Mouse (Mus musculus) heart, embryonic 13.5 days (tissue): ENCODE measurements around the gene Iqcb1. TPM values are rescaled to one million over a fixed set of nuclear protein-coding genes. Genes with fewer than 3 reads are reported as not detected.

Experiments used
- ATAC-seq: fragments of 200-750 bp; cut with Nextera tagmentation; 2 replicates; pipeline ENCODE4 v1.8.0; 2017; ENCODE audit warnings: moderate TSS enrichment; ENCODE audit not compliant: insufficient number of reproducible peaks, low FRiP score, low TSS enrichment; ENCODE audit errors: extremely low read depth
- H3K27ac ChIP-seq: fragments of 300-500 bp; sonication (generic); replicated peaks from 2 replicates; pipeline ENCODE4 v1.5.1; 2015; ENCODE audit warnings: moderate library complexity, mild to moderate bottlenecking, inconsistent platforms
- H3K27me3 ChIP-seq: fragments of 300-500 bp; sonication (generic); replicated peaks from 2 replicates; pipeline ENCODE4 v1.6.1; 2015; ENCODE audit warnings: mild to moderate bottlenecking, inconsistent platforms
- H3K36me3 ChIP-seq: fragments of 300-500 bp; sonication (generic); 2 replicates; pipeline ENCODE4 v1.6.1; 2015; ENCODE audit warnings: mild to moderate bottlenecking, inconsistent platforms
- H3K4me1 ChIP-seq: fragments of 300-500 bp; sonication (generic); 2 replicates; pipeline ENCODE4 v1.6.1; 2015; ENCODE audit warnings: inconsistent platforms
- H3K4me2 ChIP-seq: fragments of 300-500 bp; sonication (generic); 2 replicates; pipeline ENCODE4 v1.6.1; 2015; ENCODE audit warnings: inconsistent platforms, mild to moderate bottlenecking, moderate library complexity
- H3K4me3 ChIP-seq: fragments of 300-500 bp; sonication (generic); 2 replicates; pipeline ENCODE4 v1.5.1; 2015; ENCODE audit warnings: moderate library complexity, mild to moderate bottlenecking, inconsistent platforms
- H3K9ac ChIP-seq: fragments of 300-500 bp; sonication (generic); 2 replicates; pipeline ENCODE4 v1.6.1; 2015; ENCODE audit warnings: inconsistent platforms, mild to moderate bottlenecking, moderate library complexity
- H3K9me3 ChIP-seq: fragments of 300-500 bp; sonication (generic); 2 replicates; pipeline ENCODE4 v1.6.1; 2016; ENCODE audit warnings: inconsistent platforms
- WGBS: fragments of 180-500 bp; shearing (Covaris S2); methylation state at CpG from one replicate; pipeline ENCODE4 v1.1.7; 2015; ENCODE audit warnings: mixed read lengths; 5-methylcytosine and 5-hydroxymethylcytosine counted together
- microRNA-seq: library from miRNA; unstranded; fragments of <30 nt; microRNA quantifications from one replicate; pipeline ENCODE4, GENCODE M21; 2016
- polyA plus RNA-seq: library from polyadenylated mRNA; unstranded; fragments of >200 nt; fragmentation: Nextera tagmentation; extraction: Ambion mirVana; gene quantifications from 2 replicates; pipeline ENCODE4 v1.2.1, GENCODE M21; 2015

Gene Iqcb1
- polyA plus RNA-seq, 1 experiment from 2014 or later: 28.9 TPM

GRCm38 (mm10) chr16:36912311-36912710 lies 84.1 kb downstream of the Iqcb1 start:
- no peak overlapping the region for H3K27ac ChIP-seq
- WGBS: 88% methylated on average over 13 of the region's 13 CpGs
- peaks cover 5% of the 10 kb centered on the region; the same call in 1 of the 2 replicates for H3K4me1 ChIP-seq
- H3K4me2 ChIP-seq: no peak overlapping the region
- no peak overlapping the region for H3K9ac ChIP-seq
- ATAC-seq: no peak
- H3K36me3 ChIP-seq: peaks cover 88% of the 10 kb centered on the region
- no peaks in the 10 kb centered on the region for H3K9me3 ChIP-seq
- H3K4me3 ChIP-seq: no peak overlapping the region
- no peaks in the 10 kb centered on the region for H3K27me3 ChIP-seq

- H3K4me3 ChIP-seq: no peak overlapping the region
- WGBS: 82% methylated on average over 5 of the region's 5 CpGs
- H3K4me1 ChIP-seq: no peaks in the 10 kb centered on the region
- peaks cover 92% of the 10 kb centered on the region for H3K36me3 ChIP-seq
- H3K27me3 ChIP-seq: no peaks in the 10 kb centered on the region
- no peak overlapping the region for H3K27ac ChIP-seq
- no peak overlapping the region for H3K4me2 ChIP-seq
- ATAC-seq: no peak
- no peaks in the 10 kb centered on the region for H3K9me3 ChIP-seq
- H3K9ac ChIP-seq: no peak overlapping the region
Measured at GRCm38 (mm10) chr16:36914195-36914594, 86.0 kb downstream of the Iqcb1 start.

- Histone ChIP-seq H3K9ac (no peak overlapping the region), H3K27ac (no peak overlapping the region), H3K4me1 (no peaks in the 10 kb centered on the region), H3K9me3 (no peaks in the 10 kb centered on the region), H3K4me2 (no peak overlapping the region), H3K36me3 (peaks cover 92% of the 10 kb centered on the region), H3K4me3 (no peak overlapping the region), H3K27me3 (no peaks in the 10 kb centered on the region)
- no peak for ATAC-seq
- WGBS: 94% methylated on average over 10 of the region's 10 CpGs
Measured at GRCm38 (mm10) chr16:36918505-36918904, 90.3 kb downstream of the Iqcb1 start.

GRCm38 (mm10) chr16:36920410-36920809 lies 92.2 kb downstream of the Iqcb1 start:
- H3K9ac ChIP-seq: no peak overlapping the region
- H3K27me3 ChIP-seq: no peaks in the 10 kb centered on the region
- WGBS: 69% methylated on average over 3 of the region's 3 CpGs
- ATAC-seq: no peak
- H3K9me3 ChIP-seq: no peaks in the 10 kb centered on the region
- no peak overlapping the region for H3K27ac ChIP-seq
- no peak overlapping the region for H3K4me3 ChIP-seq
- no peak overlapping the region for H3K4me2 ChIP-seq
- H3K36me3 ChIP-seq: peaks cover 89% of the 10 kb centered on the region
- H3K4me1 ChIP-seq: no peaks in the 10 kb centered on the region

- 88% methylated on average over 8 of the region's 8 CpGs for WGBS
- Histone ChIP-seq H3K4me2 (no peak overlapping the region), H3K4me1 (no peaks in the 10 kb centered on the region), H3K9ac (no peak overlapping the region), H3K36me3 (peaks cover 89% of the 10 kb centered on the region), H3K9me3 (no peaks in the 10 kb centered on the region), H3K27ac (no peak overlapping the region), H3K4me3 (no peak overlapping the region), H3K27me3 (no peaks in the 10 kb centered on the region)
- ATAC-seq: no peak
Measured at GRCm38 (mm10) chr16:36921067-36921613, 93.0 kb downstream of the Iqcb1 start.

- no peaks in the 10 kb centered on the region for H3K9me3 ChIP-seq
- H3K27me3 ChIP-seq: no peaks in the 10 kb centered on the region
- H3K36me3 ChIP-seq: peaks cover 90% of the 10 kb centered on the region
- H3K9ac ChIP-seq: no peak overlapping the region
- 80% methylated on average over 6 of the region's 6 CpGs for WGBS
- no peak overlapping the region for H3K4me2 ChIP-seq
- H3K27ac ChIP-seq: no peak overlapping the region
- no peak for ATAC-seq
- H3K4me3 ChIP-seq: no peak overlapping the region
- H3K4me1 ChIP-seq: no peaks in the 10 kb centered on the region
Measured at GRCm38 (mm10) chr16:36921980-36922379, 93.8 kb downstream of the Iqcb1 start.

Small RNA genes within 50 kb of the gene (microRNA-seq; reads per million reads assigned to microRNA genes)
- not detected for gene Gm22617

Other genes starting within 250 kb of the Iqcb1 start
- 1.2 and 1.3 TPM in 2 replicates for gene Cd86, start 162.3 kb upstream of the Iqcb1 start, polyA plus RNA-seq
- gene Ildr1, start 134.4 kb upstream of the Iqcb1 start, polyA plus RNA-seq: 0.17 TPM in 2 replicates
- gene Slc15a2, start 43.4 kb upstream of the Iqcb1 start, polyA plus RNA-seq: 1.4 and 2.0 TPM in 2 replicates
- 0.40 and 0.97 TPM in 2 replicates for gene Eaf2, start 46.6 kb downstream of the Iqcb1 start, polyA plus RNA-seq
- 61.9 and 64.3 TPM in 2 replicates for gene Golgb1, start 46.8 kb downstream of the Iqcb1 start, polyA plus RNA-seq
- 5.5 and 5.8 TPM in 2 replicates for gene Hcls1, start 106.6 kb downstream of the Iqcb1 start, polyA plus RNA-seq
- gene Fbxo40, start 162.1 kb downstream of the Iqcb1 start, polyA plus RNA-seq: 8.5 and 8.8 TPM in 2 replicates
- 4.4 and 5.5 TPM in 2 replicates for gene Polq, start 183.4 kb downstream of the Iqcb1 start, polyA plus RNA-seq